Mouse (Mus musculus): ENCODE data around the gene Prim2. TPM values are rescaled to one million over a fixed set of nuclear protein-coding genes. Genes with fewer than 3 reads are reported as not detected.

Gene Prim2
- polyA plus RNA-seq, 1 experiment from 2014 or later = 15.6 TPM

- no peak overlapping the region for H3K4me3 ChIP-seq (ENCODE audit: control insufficient read depth in 1 of 2, insufficient read depth in 1 of 2, low read depth in 1 of 2, low read length in 2 of 2)
- no peak overlapping the region for H3K27ac ChIP-seq (replicated peaks in 1 of 2; ENCODE audit: control insufficient read depth in 1 of 2, insufficient read depth in 1 of 2, low read depth in 2 of 2, low read length in 2 of 2)
- peaks cover 5% of the 10 kb centered on the region in 2 experiments; a peak in 2 of 4 replicates for H3K4me1 ChIP-seq (ENCODE audit: control insufficient read depth in 2 of 2, insufficient read depth in 2 of 2, low read length in 2 of 2)
- WGBS = 90% methylated on average over 2 of the region's 2 CpGs
- H3K9ac ChIP-seq (ENCODE audit: low read length) = no peak overlapping the region
- H3K4me2 ChIP-seq (ENCODE audit: low read length) = no peak overlapping the region
- no peak for ATAC-seq (ENCODE audit: insufficient number of reproducible peaks, insufficient read depth, low FRiP score, low read depth)
- no peaks in the 10 kb centered on the region for H3K36me3 ChIP-seq (ENCODE audit: control insufficient read depth, insufficient read depth, low read length)
- no peaks in the 10 kb centered on the region for H3K27me3 ChIP-seq (ENCODE audit: control insufficient read depth, insufficient read depth, low read length)
- H3K9me3 ChIP-seq (ENCODE audit: control insufficient read depth, low read length) = 0 out of 2 replicates have a peak, but pooled peaks cover 9% of the 10 kb centered on the region
These were observed 61.5 kb downstream of the Prim2 start for GRCm38 (mm10) chr1:33608133-33608532.

- H3K4me1 ChIP-seq (ENCODE audit: control insufficient read depth in 2 of 2, insufficient read depth in 2 of 2, low read length in 2 of 2) = no peaks in the 10 kb centered on the region
- 86% methylated on average over 5 of the region's 5 CpGs for WGBS
- no peak overlapping the region for H3K9ac ChIP-seq (ENCODE audit: low read length)
- no peaks in the 10 kb centered on the region for H3K27me3 ChIP-seq (ENCODE audit: control insufficient read depth, insufficient read depth, low read length)
- H3K27ac ChIP-seq (replicated peaks in 1 of 2; ENCODE audit: control insufficient read depth in 1 of 2, insufficient read depth in 1 of 2, low read depth in 2 of 2, low read length in 2 of 2) = no peak overlapping the region
- H3K36me3 ChIP-seq (ENCODE audit: control insufficient read depth, insufficient read depth, low read length) = no peaks in the 10 kb centered on the region
- H3K9me3 ChIP-seq (ENCODE audit: control insufficient read depth, low read length) = 0 out of 2 replicates have a peak, but pooled peaks cover 9% of the 10 kb centered on the region
- H3K4me3 ChIP-seq (ENCODE audit: control insufficient read depth in 1 of 2, insufficient read depth in 1 of 2, low read depth in 1 of 2, low read length in 2 of 2) = no peak overlapping the region
- ATAC-seq (ENCODE audit: insufficient number of reproducible peaks, insufficient read depth, low FRiP score, low read depth) = no peak
- H3K4me2 ChIP-seq (ENCODE audit: low read length) = no peak overlapping the region
These were observed 65.4 kb downstream of the Prim2 start for GRCm38 (mm10) chr1:33604087-33604699.

- Histone ChIP-seq H3K4me2 (ENCODE audit: low read length) (no peak overlapping the region), H3K27ac (replicated peaks in 1 of 2; ENCODE audit: control insufficient read depth in 1 of 2, insufficient read depth in 1 of 2, low read depth in 2 of 2, low read length in 2 of 2) (no peak overlapping the region), H3K9me3 (ENCODE audit: control insufficient read depth, low read length) (peaks cover 7% of the 10 kb centered on the region), H3K9ac (ENCODE audit: low read length) (no peak overlapping the region), H3K4me3 (ENCODE audit: control insufficient read depth in 1 of 2, insufficient read depth in 1 of 2, low read depth in 1 of 2, low read length in 2 of 2) (no peak overlapping the region), H3K36me3 (ENCODE audit: control insufficient read depth, insufficient read depth, low read length) (no peaks in the 10 kb centered on the region), H3K27me3 (ENCODE audit: control insufficient read depth, insufficient read depth, low read length) (no peaks in the 10 kb centered on the region), H3K4me1 (ENCODE audit: control insufficient read depth in 2 of 2, insufficient read depth in 2 of 2, low read length in 2 of 2) (no peaks in the 10 kb centered on the region)
- 92% methylated on average over 3 of the region's 3 CpGs for WGBS
- no peak for ATAC-seq (ENCODE audit: insufficient number of reproducible peaks, insufficient read depth, low FRiP score, low read depth)
These were observed 69.9 kb downstream of the Prim2 start for GRCm38 (mm10) chr1:33599698-33600097.

GRCm38 (mm10) chr1:33599019-33599667, 70.5 kb downstream of the Prim2 start:
- 80% methylated on average over 5 of the region's 5 CpGs for WGBS
- peaks cover 7% of the 10 kb centered on the region for H3K9me3 ChIP-seq (ENCODE audit: control insufficient read depth, low read length)
- H3K27me3 ChIP-seq (ENCODE audit: control insufficient read depth, insufficient read depth, low read length) = no peaks in the 10 kb centered on the region
- no peak overlapping the region for H3K27ac ChIP-seq (replicated peaks in 1 of 2; ENCODE audit: control insufficient read depth in 1 of 2, insufficient read depth in 1 of 2, low read depth in 2 of 2, low read length in 2 of 2)
- ATAC-seq (ENCODE audit: insufficient number of reproducible peaks, insufficient read depth, low FRiP score, low read depth) = no peak
- no peak overlapping the region for H3K4me2 ChIP-seq (ENCODE audit: low read length)
- H3K4me3 ChIP-seq (ENCODE audit: control insufficient read depth in 1 of 2, insufficient read depth in 1 of 2, low read depth in 1 of 2, low read length in 2 of 2) = no peak overlapping the region
- H3K4me1 ChIP-seq (ENCODE audit: control insufficient read depth in 2 of 2, insufficient read depth in 2 of 2, low read length in 2 of 2) = no peaks in the 10 kb centered on the region
- no peaks in the 10 kb centered on the region for H3K36me3 ChIP-seq (ENCODE audit: control insufficient read depth, insufficient read depth, low read length)
- H3K9ac ChIP-seq (ENCODE audit: low read length) = no peak overlapping the region

- Histone ChIP-seq H3K9me3 (ENCODE audit: control insufficient read depth, low read length) (peaks cover 7% of the 10 kb centered on the region), H3K4me3 (ENCODE audit: control insufficient read depth in 1 of 2, insufficient read depth in 1 of 2, low read depth in 1 of 2, low read length in 2 of 2) (no peak overlapping the region), H3K9ac (ENCODE audit: low read length) (no peak overlapping the region), H3K27me3 (ENCODE audit: control insufficient read depth, insufficient read depth, low read length) (no peaks in the 10 kb centered on the region), H3K27ac (replicated peaks in 1 of 2; ENCODE audit: control insufficient read depth in 1 of 2, insufficient read depth in 1 of 2, low read depth in 2 of 2, low read length in 2 of 2) (no peak overlapping the region), H3K4me2 (ENCODE audit: low read length) (no peak overlapping the region), H3K4me1 (ENCODE audit: control insufficient read depth in 2 of 2, insufficient read depth in 2 of 2, low read length in 2 of 2) (no peaks in the 10 kb centered on the region), H3K36me3 (ENCODE audit: control insufficient read depth, insufficient read depth, low read length) (no peaks in the 10 kb centered on the region)
- WGBS = 67% methylated on average over 1 of the region's 1 CpGs
- no peak for ATAC-seq (ENCODE audit: insufficient number of reproducible peaks, insufficient read depth, low FRiP score, low read depth)
These were observed 72.6 kb downstream of the Prim2 start for GRCm38 (mm10) chr1:33597043-33597442.

GRCm38 (mm10) chr1:33595936-33596335, 73.7 kb downstream of the Prim2 start:
- H3K27ac ChIP-seq (replicated peaks in 1 of 2; ENCODE audit: control insufficient read depth in 1 of 2, insufficient read depth in 1 of 2, low read depth in 2 of 2, low read length in 2 of 2) = no peak overlapping the region

GRCm38 (mm10) chr1:33594966-33595365, 74.6 kb downstream of the Prim2 start:
- WGBS = 90% methylated on average over 2 of the region's 2 CpGs
- no peak for ATAC-seq (ENCODE audit: insufficient number of reproducible peaks, insufficient read depth, low FRiP score, low read depth)
- no peak overlapping the region for H3K4me2 ChIP-seq (ENCODE audit: low read length)

More at GRCm38 (mm10) chr1:33595936-33596335, 73.7 kb downstream of the Prim2 start:
- no peak for ATAC-seq (ENCODE audit: insufficient number of reproducible peaks, insufficient read depth, low FRiP score, low read depth)
- no peak overlapping the region for H3K4me2 ChIP-seq (ENCODE audit: low read length)
- peaks cover 7% of the 10 kb centered on the region for H3K9me3 ChIP-seq (ENCODE audit: control insufficient read depth, low read length)
- H3K36me3 ChIP-seq (ENCODE audit: control insufficient read depth, insufficient read depth, low read length) = no peaks in the 10 kb centered on the region
- 69% methylated on average over 2 of the region's 2 CpGs for WGBS
- H3K9ac ChIP-seq (ENCODE audit: low read length) = no peak overlapping the region
- no peaks in the 10 kb centered on the region for H3K4me1 ChIP-seq (ENCODE audit: control insufficient read depth in 2 of 2, insufficient read depth in 2 of 2, low read length in 2 of 2)
- no peaks in the 10 kb centered on the region for H3K27me3 ChIP-seq (ENCODE audit: control insufficient read depth, insufficient read depth, low read length)
- H3K4me3 ChIP-seq (ENCODE audit: control insufficient read depth in 1 of 2, insufficient read depth in 1 of 2, low read depth in 1 of 2, low read length in 2 of 2) = no peak overlapping the region

More at GRCm38 (mm10) chr1:33594966-33595365, 74.6 kb downstream of the Prim2 start:
- Histone ChIP-seq H3K9ac (ENCODE audit: low read length) (no peak overlapping the region), H3K27ac (replicated peaks in 1 of 2; ENCODE audit: control insufficient read depth in 1 of 2, insufficient read depth in 1 of 2, low read depth in 2 of 2, low read length in 2 of 2) (no peak overlapping the region), H3K4me1 (ENCODE audit: control insufficient read depth in 2 of 2, insufficient read depth in 2 of 2, low read length in 2 of 2) (no peaks in the 10 kb centered on the region), H3K4me3 (ENCODE audit: control insufficient read depth in 1 of 2, insufficient read depth in 1 of 2, low read depth in 1 of 2, low read length in 2 of 2) (no peak overlapping the region), H3K9me3 (ENCODE audit: control insufficient read depth, low read length) (peaks cover 7% of the 10 kb centered on the region), H3K36me3 (ENCODE audit: control insufficient read depth, insufficient read depth, low read length) (no peaks in the 10 kb centered on the region), H3K27me3 (ENCODE audit: control insufficient read depth, insufficient read depth, low read length) (no peaks in the 10 kb centered on the region)
